Mouse (Mus musculus): ENCODE data around the gene Uck1. TPM values are rescaled to one million over a fixed set of nuclear protein-coding genes. Genes with fewer than 3 reads are reported as not detected.

Gene Uck1
- polyA plus RNA-seq (2017; shearing (Covaris generic)) = 90.7 TPM

GRCm38 (mm10) chr2:32259657-32260417 lies at the start of gene Uck1:
Gene Uck1 (minus strand): TSS chr2:32260159.

GRCm38 (mm10) chr2:32287923-32288367 lies 28.0 kb upstream of the Uck1 start, which contains the start of gene Swi5:
Gene Swi5 (minus strand): TSS chr2:32288075.

GRCm38 (mm10) chr2:32287334-32287840 lies 27.4 kb upstream of the Uck1 start, which contains the start of gene Golga2:
Gene Golga2 (plus strand): TSS chr2:32287384.

GRCm38 (mm10) chr2:32235886-32236759 lies 23.8 kb downstream of the Uck1 start, which contains the start of gene Pomt1:
Gene Pomt1 (plus strand): TSS chr2:32236590.

Other genes with a start within 250 kb of the Uck1 start
- gene Fam78a, start 175.3 kb downstream of the Uck1 start, polyA plus RNA-seq (2017; shearing (Covaris generic)) = 30.1 TPM
- not detected for gene Plpp7, start 164.6 kb downstream of the Uck1 start, polyA plus RNA-seq (2017; shearing (Covaris generic))
- 17.2 TPM for gene Prrc2b, start 109.1 kb downstream of the Uck1 start, polyA plus RNA-seq (2017; shearing (Covaris generic))
- 11.7 TPM for gene Pomt1, start 23.6 kb downstream of the Uck1 start, polyA plus RNA-seq (2017; shearing (Covaris generic))
- gene Golga2, start 27.2 kb upstream of the Uck1 start, polyA plus RNA-seq (2017; shearing (Covaris generic)) = 45.3 TPM
- gene Swi5, start 27.9 kb upstream of the Uck1 start, polyA plus RNA-seq (2017; shearing (Covaris generic)) = 279 TPM
- 122 TPM for gene Ciz1, start 92.2 kb upstream of the Uck1 start, polyA plus RNA-seq (2017; shearing (Covaris generic))
- gene Dnm1, start 93.2 kb upstream of the Uck1 start, polyA plus RNA-seq (2017; shearing (Covaris generic)) = not detected
- gene 1110008P14Rik, start 121.8 kb upstream of the Uck1 start, polyA plus RNA-seq (2017; shearing (Covaris generic)) = 85.2 TPM
- not detected for gene Lcn2, start 128.1 kb upstream of the Uck1 start, polyA plus RNA-seq (2017; shearing (Covaris generic))
- 2.2 TPM for gene Ptges2, start 135.7 kb upstream of the Uck1 start, polyA plus RNA-seq (2017; shearing (Covaris generic))
- 8.3 TPM for gene Naif1, start 190.3 kb upstream of the Uck1 start, polyA plus RNA-seq (2017; shearing (Covaris generic))
- gene Slc25a25, start 191.3 kb upstream of the Uck1 start, polyA plus RNA-seq (2017; shearing (Covaris generic)) = 4.1 TPM